Mouse (Mus musculus) stomach, embryonic 15.5 days (tissue): ENCODE measurements around the gene Ccdc122. TPM values are rescaled to one million over a fixed set of nuclear protein-coding genes. Genes with fewer than 3 reads are reported as not detected.
"Not testable (repeated sequence)": the region's sequence is repeated elsewhere in the genome, so short reads cannot be mapped to it uniquely, and the experiment has no call there.

Experiments used
- ATAC-seq: fragments of 200-750 bp; cut with Nextera tagmentation; 2 replicates; pipeline ENCODE4 v1.8.0; 2017; ENCODE audit warnings: low read depth, moderate number of reproducible peaks, moderate TSS enrichment; ENCODE audit not compliant: insufficient read depth, low FRiP score
- H3K27ac ChIP-seq: fragments of 300-500 bp; sonication (generic); 2 replicates; pipeline ENCODE4 v1.5.1; 2015; ENCODE audit warnings: mild to moderate bottlenecking, inconsistent platforms
- H3K27me3 ChIP-seq: fragments of 300-500 bp; sonication (generic); replicated peaks from 2 replicates; pipeline ENCODE4 v1.6.1; 2015; ENCODE audit warnings: inconsistent platforms
- H3K36me3 ChIP-seq: fragments of 300-500 bp; sonication (generic); 2 replicates; pipeline ENCODE4 v1.6.1; 2015; ENCODE audit warnings: inconsistent platforms
- H3K4me1 ChIP-seq: fragments of 300-500 bp; sonication (generic); 2 replicates; pipeline ENCODE4 v1.6.1; 2015; ENCODE audit warnings: inconsistent platforms
- H3K4me2 ChIP-seq: fragments of 300-500 bp; sonication (generic); 2 replicates; pipeline ENCODE4 v1.6.1; 2015; ENCODE audit warnings: mild to moderate bottlenecking, inconsistent platforms
- H3K4me3 ChIP-seq: fragments of 300-500 bp; sonication (generic); replicated peaks from 2 replicates; pipeline ENCODE4 v1.5.1; 2015; ENCODE audit warnings: inconsistent platforms
- H3K9ac ChIP-seq: fragments of 300-500 bp; sonication (generic); 2 replicates; pipeline ENCODE4 v1.6.1; 2015; ENCODE audit warnings: inconsistent platforms
- H3K9me3 ChIP-seq: fragments of 300-500 bp; sonication (generic); 2 replicates; pipeline ENCODE4 v1.6.1; 2016; ENCODE audit warnings: inconsistent platforms
- WGBS: fragments of 180-500 bp; shearing (Covaris S2); methylation state at CpG from one replicate; pipeline ENCODE4 v1.1.7; 2015; 5-methylcytosine and 5-hydroxymethylcytosine counted together
- polyA plus RNA-seq: library from polyadenylated mRNA; unstranded; fragments of >200 nt; fragmentation: Nextera tagmentation; extraction: Ambion mirVana; gene quantifications from 2 replicates; pipeline ENCODE4 v1.2.1, GENCODE M21; 2015

The Ccdc122 gene
- polyA plus RNA-seq = 3.1 and 3.7 TPM in 2 replicates

DNA sequence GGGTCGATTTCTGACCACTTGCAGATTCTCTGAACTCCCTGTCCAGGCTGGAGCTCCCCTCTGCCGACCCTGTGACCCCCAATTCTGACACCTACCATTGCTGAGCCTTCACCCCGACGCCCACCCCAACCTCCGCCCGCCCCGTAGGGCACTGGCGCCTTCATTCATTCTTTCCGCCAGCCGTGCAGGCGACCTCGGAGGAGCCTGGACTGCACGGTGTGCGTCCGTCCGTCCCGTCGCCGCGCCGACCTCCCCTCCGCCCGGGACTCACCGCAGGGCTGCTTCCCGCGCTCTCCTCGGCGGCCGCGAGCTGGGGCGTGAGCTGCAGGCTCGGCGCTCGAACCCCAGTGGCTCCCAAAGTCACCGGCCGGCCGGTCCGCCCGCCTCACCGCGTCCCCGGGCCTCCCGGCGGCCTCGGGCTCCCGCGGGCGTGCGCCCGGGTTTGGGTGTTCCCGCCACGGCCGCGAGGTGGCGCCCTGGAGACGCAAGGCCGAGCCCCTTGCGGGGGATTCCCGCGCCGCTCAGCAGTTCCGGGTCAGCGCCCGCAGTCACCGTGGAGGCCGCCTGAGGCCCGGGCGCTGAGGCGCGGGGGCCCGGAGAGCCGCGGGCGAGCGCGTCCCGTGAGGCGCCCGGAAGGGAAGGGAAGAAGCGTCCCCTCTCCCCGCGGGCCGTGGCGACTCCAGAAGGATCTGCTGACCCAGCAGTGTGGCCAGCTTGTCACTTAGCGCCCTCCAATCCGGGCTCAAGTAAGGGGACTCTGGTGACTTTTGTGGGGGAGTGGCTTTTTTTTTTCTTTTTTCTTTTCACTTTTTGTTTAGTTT lies at the start of gene Ccdc122, which contains the start of gene Lacc1:
TSS of gene Ccdc122 (plus strand) at position 547 of the 821 bp plus-strand sequence.
TSS of gene Lacc1 (minus strand) at position 679 of the 821 bp plus-strand sequence.
- peak within 1 kb of the TSS; percentile 69; the same call in 1 of the 2 replicates for H3K27ac ChIP-seq
- H3K9ac ChIP-seq = peak within 1 kb of the TSS; percentile 77
- no peaks in the 10 kb centered on the region for H3K27me3 ChIP-seq
- no peaks in the 10 kb centered on the region for H3K9me3 ChIP-seq
- WGBS = 1% methylated on average over 83 of the region's 86 CpGs
- H3K36me3 ChIP-seq = no peaks in the 10 kb centered on the region
- peak within 1 kb of the TSS; percentile 83 for H3K4me2 ChIP-seq
- ATAC-seq = peak; percentile 70; the same call in 1 of the 2 replicates
- no peaks in the 10 kb centered on the region for H3K4me1 ChIP-seq
- peak within 1 kb of the TSS; percentile 68 for H3K4me3 ChIP-seq

- 86% methylated on average over 2 of the region's 2 CpGs for WGBS
- H3K36me3 ChIP-seq, H3K9ac ChIP-seq, ATAC-seq, H3K4me2 ChIP-seq, H3K4me3 ChIP-seq, H3K9me3 ChIP-seq, H3K4me1 ChIP-seq, H3K27ac ChIP-seq, H3K27me3 ChIP-seq: not testable (repeated sequence)
Measured at GRCm38 (mm10) chr14:76990351-76990750, 46.2 kb upstream of the Ccdc122 start.

DNA sequence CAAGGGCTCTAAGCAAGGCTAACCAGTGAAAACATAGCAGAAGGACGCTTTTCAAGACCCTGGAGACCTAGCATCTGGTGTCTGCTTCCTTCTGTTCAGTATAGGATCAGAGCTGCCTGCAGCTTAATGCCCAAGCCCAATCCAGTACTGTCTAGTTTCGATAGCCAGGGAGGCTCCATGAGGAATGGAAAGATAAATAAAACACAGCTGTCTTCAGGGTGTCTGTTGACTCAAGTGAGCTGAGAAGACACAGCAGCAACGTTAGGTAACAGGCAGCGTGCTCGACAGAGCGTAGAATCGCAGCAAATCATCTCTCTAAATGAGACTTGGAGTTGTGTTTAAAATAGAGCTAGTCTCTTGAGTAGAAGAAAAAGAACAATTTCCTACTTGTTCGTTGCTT lies 31.8 kb upstream of the Ccdc122 start:
- Histone ChIP-seq H3K9ac (no peak overlapping the region), H3K4me3 (no peak overlapping the region), H3K4me2 (no peak overlapping the region), H3K4me1 (0 out of 2 replicates have a peak, but pooled peaks cover 2% of the 10 kb centered on the region), H3K27ac (peak overlapping the region; percentile 51; the same call in 1 of the 2 replicates), H3K27me3 (no peaks in the 10 kb centered on the region), H3K9me3 (no peaks in the 10 kb centered on the region), H3K36me3 (no peaks in the 10 kb centered on the region)
- 44% methylated on average over 8 of the region's 8 CpGs for WGBS
- ATAC-seq = peak; percentile 39; the same call in 1 of the 2 replicates

- H3K27me3 ChIP-seq = no peaks in the 10 kb centered on the region
- no peak overlapping the region for H3K27ac ChIP-seq
- no peaks in the 10 kb centered on the region for H3K36me3 ChIP-seq
- H3K9ac ChIP-seq = no peak overlapping the region
- ATAC-seq = no peak
- H3K4me3 ChIP-seq = no peak overlapping the region
- H3K9me3 ChIP-seq = no peaks in the 10 kb centered on the region
- WGBS = 55% methylated on average over 5 of the region's 5 CpGs
- H3K4me1 ChIP-seq = 0 out of 2 replicates have a peak, but pooled peaks cover 2% of the 10 kb centered on the region
- H3K4me2 ChIP-seq = no peak overlapping the region
Measured at GRCm38 (mm10) chr14:77005566-77005965, 31.0 kb upstream of the Ccdc122 start.

GRCm38 (mm10) chr14:77008238-77008637 lies 28.3 kb upstream of the Ccdc122 start:
- no peak overlapping the region for H3K4me2 ChIP-seq
- H3K9ac ChIP-seq = no peak overlapping the region
- no peak overlapping the region for H3K4me3 ChIP-seq
- H3K9me3 ChIP-seq = no peaks in the 10 kb centered on the region
- H3K36me3 ChIP-seq = no peaks in the 10 kb centered on the region
- H3K27me3 ChIP-seq = no peaks in the 10 kb centered on the region
- H3K4me1 ChIP-seq = 0 out of 2 replicates have a peak, but pooled peaks cover 2% of the 10 kb centered on the region
- 23% methylated on average over 3 of the region's 3 CpGs for WGBS
- no peak for ATAC-seq
- H3K27ac ChIP-seq = no peak overlapping the region

- Histone ChIP-seq H3K4me2 (no peak overlapping the region), H3K36me3 (no peaks in the 10 kb centered on the region), H3K9me3 (no peaks in the 10 kb centered on the region), H3K4me1 (no peaks in the 10 kb centered on the region), H3K9ac (no peak overlapping the region), H3K27me3 (no peaks in the 10 kb centered on the region), H3K4me3 (no peak overlapping the region), H3K27ac (no peak overlapping the region)
- 7% methylated on average over 3 of the region's 3 CpGs for WGBS
- ATAC-seq = no peak; the same call in 1 of the 2 replicates
Measured at GRCm38 (mm10) chr14:77011804-77012203, 24.8 kb upstream of the Ccdc122 start.

DNA sequence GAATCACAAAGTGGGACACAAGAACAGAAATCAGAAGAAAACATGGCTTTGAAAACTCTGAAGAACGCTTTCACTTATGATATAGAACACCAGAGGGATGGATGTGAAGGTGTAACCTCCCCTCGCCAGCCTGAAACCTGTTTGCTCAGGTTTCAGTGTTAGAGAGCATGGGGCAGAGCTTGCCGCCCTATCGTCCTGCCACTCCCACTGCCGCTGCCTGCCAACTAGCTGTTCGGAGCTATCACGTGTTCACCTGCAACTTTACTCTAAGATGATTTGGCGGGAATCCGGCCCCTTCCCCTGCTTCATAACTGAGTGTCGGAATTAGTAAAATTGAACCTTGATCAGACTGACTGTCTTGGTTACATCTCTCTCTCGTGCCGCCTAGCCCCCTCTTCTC lies 19.8 kb upstream of the Ccdc122 start:
- 46% methylated on average over 12 of the region's 12 CpGs for WGBS
- not testable (repeated sequence) for H3K4me3 ChIP-seq, H3K36me3 ChIP-seq, H3K9me3 ChIP-seq, H3K27ac ChIP-seq, ATAC-seq, H3K27me3 ChIP-seq, H3K4me1 ChIP-seq, H3K9ac ChIP-seq
- H3K4me2 ChIP-seq = peak overlapping the region; percentile 33

- Histone ChIP-seq H3K4me2 (peak overlapping the region; percentile 33), H3K27me3 (no peaks in the 10 kb centered on the region), H3K9ac (no peak overlapping the region), H3K9me3 (no peaks in the 10 kb centered on the region), H3K4me3 (no peak overlapping the region), H3K27ac (no peak overlapping the region), H3K36me3 (no peaks in the 10 kb centered on the region), H3K4me1 (no peaks in the 10 kb centered on the region)
- WGBS = 63% methylated on average over 6 of the region's 6 CpGs
- ATAC-seq = peak; percentile 39; the same call in 1 of the 2 replicates
Measured at GRCm38 (mm10) chr14:77017211-77017610, 19.4 kb upstream of the Ccdc122 start.

DNA sequence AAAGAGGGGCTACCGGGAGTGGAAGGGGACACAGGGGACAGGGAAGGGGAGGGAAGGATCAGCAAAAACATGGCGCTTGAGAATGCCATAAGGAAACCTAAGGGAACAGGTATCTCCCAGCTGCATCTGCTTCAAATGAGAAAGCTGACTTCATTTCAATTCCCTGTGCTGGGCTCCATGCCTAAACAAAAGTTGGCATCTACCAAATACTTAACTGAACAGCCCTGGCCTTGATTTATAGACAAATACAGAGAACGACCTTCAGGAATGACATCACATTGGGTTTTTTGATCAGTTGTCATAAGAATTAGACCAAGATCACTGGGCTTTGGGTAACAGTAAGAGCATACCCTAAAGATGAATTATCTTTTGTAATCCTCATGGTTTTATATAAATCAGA lies 12.1 kb upstream of the Ccdc122 start:
- no peak overlapping the region for H3K27ac ChIP-seq
- 0 out of 2 replicates have a peak, but pooled peaks cover 3% of the 10 kb centered on the region for H3K9me3 ChIP-seq
- no peaks in the 10 kb centered on the region for H3K4me1 ChIP-seq
- H3K36me3 ChIP-seq = no peaks in the 10 kb centered on the region
- ATAC-seq = no peak
- H3K9ac ChIP-seq = no peak overlapping the region
- no peaks in the 10 kb centered on the region for H3K27me3 ChIP-seq
- no peak overlapping the region for H3K4me3 ChIP-seq
- H3K4me2 ChIP-seq = no peak overlapping the region
- 76% methylated on average over 3 of the region's 3 CpGs for WGBS

DNA sequence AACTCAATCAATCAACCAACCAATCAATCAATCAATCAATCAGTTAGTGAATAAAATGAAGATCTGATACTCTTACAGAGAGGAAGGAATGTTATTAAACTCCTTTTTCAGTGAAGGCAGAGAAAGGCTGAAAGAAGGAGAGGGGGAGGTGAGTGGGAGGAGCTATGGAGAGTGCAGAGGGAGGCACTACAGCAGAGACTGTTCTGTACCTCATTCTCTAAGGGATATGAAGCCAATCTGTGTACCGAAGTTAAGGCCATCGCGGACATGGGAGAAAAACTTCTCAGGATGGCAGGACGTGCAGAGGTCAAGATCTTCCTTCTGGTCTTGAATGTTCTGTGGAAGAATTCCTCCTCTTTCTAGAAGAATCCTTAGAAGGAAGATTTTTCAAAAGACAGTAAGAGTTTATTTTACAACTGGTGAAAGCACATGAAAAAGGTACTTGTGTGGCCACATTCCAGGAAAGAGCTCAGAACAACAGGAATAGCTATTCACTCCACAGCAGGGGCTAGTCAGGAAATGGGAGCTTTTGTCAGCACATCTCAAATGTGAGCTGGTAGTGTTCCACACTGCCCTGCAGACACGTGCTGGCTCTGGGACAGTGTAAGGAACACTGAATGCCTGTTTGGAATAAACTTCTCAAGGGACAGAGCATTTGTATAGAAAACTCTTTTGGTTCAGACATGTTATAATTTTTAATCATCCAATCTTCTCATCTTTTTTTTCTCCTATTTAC lies 7.1 kb upstream of the Ccdc122 start:
- 67% methylated on average over 5 of the region's 5 CpGs for WGBS
- Histone ChIP-seq H3K27me3 (no peaks in the 10 kb centered on the region), H3K9me3 (0 out of 2 replicates have a peak, but pooled peaks cover 3% of the 10 kb centered on the region), H3K4me2 (no peak overlapping the region), H3K9ac (no peak overlapping the region), H3K36me3 (no peaks in the 10 kb centered on the region), H3K4me3 (no peak overlapping the region), H3K4me1 (no peaks in the 10 kb centered on the region), H3K27ac (no peak overlapping the region)
- ATAC-seq = no peak

- no peak overlapping the region for H3K4me3 ChIP-seq
- H3K4me1 ChIP-seq = no peaks in the 10 kb centered on the region
- no peak overlapping the region for H3K9ac ChIP-seq
- no peaks in the 10 kb centered on the region for H3K36me3 ChIP-seq
- H3K9me3 ChIP-seq = 0 out of 2 replicates have a peak, but pooled peaks cover 3% of the 10 kb centered on the region
- no peak for ATAC-seq
- H3K27me3 ChIP-seq = no peaks in the 10 kb centered on the region
- no peak overlapping the region for H3K4me2 ChIP-seq
- no peak overlapping the region for H3K27ac ChIP-seq
- WGBS = 84% methylated on average over 5 of the region's 5 CpGs
Measured at GRCm38 (mm10) chr14:77030808-77031207, 5.8 kb upstream of the Ccdc122 start.

GRCm38 (mm10) chr14:77032433-77032832 lies 4.1 kb upstream of the Ccdc122 start:
- no peak overlapping the region for H3K4me2 ChIP-seq
- no peak overlapping the region for H3K27ac ChIP-seq
- H3K27me3 ChIP-seq = no peaks in the 10 kb centered on the region
- H3K9me3 ChIP-seq = no peaks in the 10 kb centered on the region
- WGBS = 56% methylated on average over 5 of the region's 5 CpGs
- no peak overlapping the region for H3K4me3 ChIP-seq
- ATAC-seq = no peak
- no peaks in the 10 kb centered on the region for H3K4me1 ChIP-seq
- H3K36me3 ChIP-seq = no peaks in the 10 kb centered on the region
- H3K9ac ChIP-seq = no peak overlapping the region
